Mouse (Mus musculus): ENCODE data around the gene Fam174a. TPM values are rescaled to one million over a fixed set of nuclear protein-coding genes. Genes with fewer than 3 reads are reported as not detected.

Fam174a gene
- polyA plus RNA-seq (2015; fragmentation: Nextera tagmentation; extraction: Ambion mirVana) = 6.8 and 7.9 TPM in 2 replicates

DNA sequence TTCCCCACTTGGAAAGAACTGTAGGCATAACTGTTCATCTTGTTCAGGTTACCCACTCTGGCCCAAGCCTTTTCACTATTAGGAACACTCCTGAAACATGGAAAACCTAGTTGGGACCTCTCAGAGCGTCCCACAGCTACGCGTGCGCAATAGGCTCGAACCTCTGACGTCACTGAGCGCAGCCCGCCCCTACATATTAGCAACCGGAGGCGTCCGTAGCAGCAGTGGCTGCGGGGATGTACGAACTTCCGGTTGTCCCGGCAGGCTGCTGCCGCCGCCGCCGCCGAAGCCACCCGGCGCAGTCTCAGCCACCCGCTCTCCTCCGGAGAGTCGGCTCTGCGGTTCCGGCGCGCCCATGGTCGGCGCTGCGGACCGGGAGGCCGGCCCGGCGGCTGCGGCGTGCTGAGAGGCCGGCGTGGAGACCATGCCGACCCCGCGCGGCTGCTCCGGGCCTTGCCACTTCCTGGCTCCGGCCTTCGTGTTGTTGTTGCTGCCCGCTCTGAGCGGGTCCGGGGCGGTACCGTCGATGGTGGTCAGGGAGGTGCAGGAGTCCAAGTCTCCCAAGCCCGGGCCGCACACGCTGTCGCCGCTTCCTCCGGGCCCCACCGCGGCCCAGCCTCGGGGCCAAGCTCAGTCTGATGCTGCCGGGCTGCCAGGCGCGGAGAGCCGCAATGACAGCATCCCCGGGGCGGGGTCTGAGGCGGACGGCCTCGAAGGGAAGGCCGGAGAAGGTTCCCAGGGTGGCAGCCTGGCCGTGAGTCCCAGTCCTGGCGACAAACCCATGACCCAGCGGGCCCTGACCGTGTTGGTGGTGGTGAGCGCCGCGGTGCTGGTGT, at the start of gene Fam174a:
Fam174a (plus strand) TSS at position 231 of the 836 bp plus-strand sequence.
- peak within 1 kb of the TSS; percentile 92 for H3K4me2 ChIP-seq
- H3K27ac ChIP-seq (replicated peaks) = peak within 1 kb of the TSS; percentile 69
- peaks cover 8% of the 10 kb centered on the region for H3K4me1 ChIP-seq (replicated peaks)
- under 1% methylated on average over 79 of the region's 79 CpGs for WGBS (ENCODE audit: insufficient replicate concordance)
- H3K9ac ChIP-seq = peak within 1 kb of the TSS; percentile 77
- H3K27me3 ChIP-seq = no peaks in the 10 kb centered on the region
- ATAC-seq (ENCODE audit: insufficient read depth) = peak; percentile 97
- peak within 1 kb of the TSS; percentile 79 for H3K4me3 ChIP-seq (replicated peaks)
- H3K9me3 ChIP-seq (replicated peaks) = no peaks in the 10 kb centered on the region
- H3K36me3 ChIP-seq (replicated peaks) = no peaks in the 10 kb centered on the region

GRCm38 (mm10) chr1:95263843-95264242, 49.6 kb upstream of the Fam174a start:
- H3K27ac ChIP-seq (replicated peaks) = no peak overlapping the region
- WGBS (ENCODE audit: insufficient replicate concordance) = 45% methylated on average over 2 of the region's 2 CpGs
- no peaks in the 10 kb centered on the region for H3K9me3 ChIP-seq (replicated peaks)
- H3K27me3 ChIP-seq = no peaks in the 10 kb centered on the region
- no peaks in the 10 kb centered on the region for H3K36me3 ChIP-seq (replicated peaks)
- no peak overlapping the region for H3K4me2 ChIP-seq
- ATAC-seq (ENCODE audit: insufficient read depth) = no peak
- H3K4me1 ChIP-seq (replicated peaks) = no peaks in the 10 kb centered on the region
- no peak overlapping the region for H3K9ac ChIP-seq
- no peak overlapping the region for H3K4me3 ChIP-seq (replicated peaks)

DNA sequence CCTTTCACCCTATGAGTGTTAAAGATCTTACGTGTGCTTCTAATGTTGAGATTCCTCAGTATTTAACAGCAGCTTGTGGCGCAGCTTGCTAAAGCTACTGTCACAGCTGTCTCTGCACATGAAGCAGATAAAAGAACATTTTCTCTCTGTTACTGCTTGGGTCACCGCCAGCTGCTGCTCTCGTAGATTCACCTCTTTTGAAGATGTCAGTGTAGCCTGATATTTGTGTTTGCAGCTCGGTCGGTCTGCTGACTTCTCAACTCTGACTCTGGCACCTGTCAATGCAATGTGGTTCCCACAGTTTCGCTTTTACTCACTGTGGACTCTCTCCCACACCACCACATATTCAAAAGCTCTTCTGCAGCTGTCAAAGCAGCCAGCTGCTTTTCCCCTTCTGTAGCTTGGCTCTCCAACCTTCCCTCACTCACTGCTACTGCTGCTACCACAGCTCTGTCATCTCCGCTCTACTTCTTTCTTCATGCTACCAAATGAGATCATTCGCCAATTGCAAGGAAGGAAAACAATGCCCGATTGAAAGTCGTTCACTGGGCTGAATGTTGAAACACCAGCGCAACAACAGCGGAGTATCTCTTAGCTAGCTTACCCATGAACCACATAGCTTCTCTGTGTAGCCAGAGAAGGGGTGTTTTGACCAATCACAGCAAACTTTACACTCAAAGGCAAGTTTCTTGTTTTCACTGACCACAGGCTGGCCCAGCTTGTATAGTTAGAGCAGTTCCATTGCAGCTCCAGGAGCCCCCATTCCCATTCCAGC, 45.3 kb upstream of the Fam174a start:
- H3K9ac ChIP-seq = no peak overlapping the region
- no peaks in the 10 kb centered on the region for H3K27me3 ChIP-seq
- H3K4me3 ChIP-seq (replicated peaks) = no peak overlapping the region
- ATAC-seq (ENCODE audit: insufficient read depth) = no peak
- no peak overlapping the region for H3K4me2 ChIP-seq
- H3K4me1 ChIP-seq (replicated peaks) = no peaks in the 10 kb centered on the region
- H3K9me3 ChIP-seq (replicated peaks) = no peaks in the 10 kb centered on the region
- no peak overlapping the region for H3K27ac ChIP-seq (replicated peaks)
- no peaks in the 10 kb centered on the region for H3K36me3 ChIP-seq (replicated peaks)
- 63% methylated on average over 13 of the region's 13 CpGs for WGBS (ENCODE audit: insufficient replicate concordance)

GRCm38 (mm10) chr1:95273321-95273720, 40.1 kb upstream of the Fam174a start:
- Histone ChIP-seq H3K4me2 (no peak overlapping the region), H3K9ac (no peak overlapping the region), H3K4me3 (replicated peaks) (no peak overlapping the region), H3K27ac (replicated peaks) (no peak overlapping the region), H3K36me3 (replicated peaks) (no peaks in the 10 kb centered on the region), H3K9me3 (replicated peaks) (no peaks in the 10 kb centered on the region), H3K27me3 (no peaks in the 10 kb centered on the region), H3K4me1 (replicated peaks) (no peaks in the 10 kb centered on the region)
- ATAC-seq (ENCODE audit: insufficient read depth) = no peak
- WGBS (ENCODE audit: insufficient replicate concordance) = 29% methylated on average over 1 of the region's 1 CpGs

GRCm38 (mm10) chr1:95308324-95308723, 5.1 kb upstream of the Fam174a start:
- no peak overlapping the region for H3K4me2 ChIP-seq
- no peak overlapping the region for H3K9ac ChIP-seq
- H3K36me3 ChIP-seq (replicated peaks) = no peaks in the 10 kb centered on the region
- H3K27ac ChIP-seq (replicated peaks) = no peak overlapping the region
- no peaks in the 10 kb centered on the region for H3K4me1 ChIP-seq (replicated peaks)
- no peak overlapping the region for H3K4me3 ChIP-seq (replicated peaks)
- 41% methylated on average over 5 of the region's 5 CpGs for WGBS (ENCODE audit: insufficient replicate concordance)
- no peak for ATAC-seq (ENCODE audit: insufficient read depth)
- no peaks in the 10 kb centered on the region for H3K27me3 ChIP-seq
- no peaks in the 10 kb centered on the region for H3K9me3 ChIP-seq (replicated peaks)

- ATAC-seq (ENCODE audit: insufficient read depth) = no peak
- WGBS (ENCODE audit: insufficient replicate concordance) = under 1% methylated on average over 6 of the region's 6 CpGs
Observed at GRCm38 (mm10) chr1:95314229-95314555, 769 bp downstream of the Fam174a start.

GRCm38 (mm10) chr1:95315981-95316380, 2.6 kb downstream of the Fam174a start:
- 65% methylated on average over 6 of the region's 6 CpGs for WGBS (ENCODE audit: insufficient replicate concordance)
- no peaks in the 10 kb centered on the region for H3K36me3 ChIP-seq (replicated peaks)
- ATAC-seq (ENCODE audit: insufficient read depth) = no peak

More at GRCm38 (mm10) chr1:95314229-95314555, 769 bp downstream of the Fam174a start:
- H3K4me3 ChIP-seq (replicated peaks) = peak overlapping the region; percentile 79
- no peaks in the 10 kb centered on the region for H3K9me3 ChIP-seq (replicated peaks)
- no peaks in the 10 kb centered on the region for H3K27me3 ChIP-seq
- H3K27ac ChIP-seq (replicated peaks) = peak overlapping the region; percentile 69; the same call in 1 of the 2 replicates
- H3K4me2 ChIP-seq = peak overlapping the region; percentile 92
- no peaks in the 10 kb centered on the region for H3K36me3 ChIP-seq (replicated peaks)
- H3K4me1 ChIP-seq (replicated peaks) = peaks cover 8% of the 10 kb centered on the region
- peak overlapping the region; percentile 77 for H3K9ac ChIP-seq

GRCm38 (mm10) chr1:95322219-95322618, 8.8 kb downstream of the Fam174a start:
- H3K27ac ChIP-seq (replicated peaks) = no peak overlapping the region
- no peaks in the 10 kb centered on the region for H3K4me1 ChIP-seq (replicated peaks)
- no peak overlapping the region for H3K4me2 ChIP-seq
- no peak for ATAC-seq (ENCODE audit: insufficient read depth)
- H3K36me3 ChIP-seq (replicated peaks) = 0 out of 2 replicates have a peak, but pooled peaks cover 2% of the 10 kb centered on the region
- H3K9ac ChIP-seq = no peak overlapping the region
- 74% methylated on average over 2 of the region's 2 CpGs for WGBS (ENCODE audit: insufficient replicate concordance)
- no peaks in the 10 kb centered on the region for H3K9me3 ChIP-seq (replicated peaks)
- no peaks in the 10 kb centered on the region for H3K27me3 ChIP-seq
- H3K4me3 ChIP-seq (replicated peaks) = no peak overlapping the region

More at GRCm38 (mm10) chr1:95315981-95316380, 2.6 kb downstream of the Fam174a start:
- Histone ChIP-seq H3K27ac (replicated peaks) (no peak overlapping the region), H3K27me3 (no peaks in the 10 kb centered on the region), H3K4me1 (replicated peaks) (peaks cover 8% of the 10 kb centered on the region), H3K9me3 (replicated peaks) (no peaks in the 10 kb centered on the region), H3K9ac (no peak overlapping the region), H3K4me2 (no peak overlapping the region), H3K4me3 (replicated peaks) (no peak overlapping the region)

- no peak overlapping the region for H3K9ac ChIP-seq
- ATAC-seq (ENCODE audit: insufficient read depth) = no peak
- WGBS (ENCODE audit: insufficient replicate concordance) = 63% methylated on average over 7 of the region's 7 CpGs
Observed at GRCm38 (mm10) chr1:95323004-95323403, 9.6 kb downstream of the Fam174a start.

DNA sequence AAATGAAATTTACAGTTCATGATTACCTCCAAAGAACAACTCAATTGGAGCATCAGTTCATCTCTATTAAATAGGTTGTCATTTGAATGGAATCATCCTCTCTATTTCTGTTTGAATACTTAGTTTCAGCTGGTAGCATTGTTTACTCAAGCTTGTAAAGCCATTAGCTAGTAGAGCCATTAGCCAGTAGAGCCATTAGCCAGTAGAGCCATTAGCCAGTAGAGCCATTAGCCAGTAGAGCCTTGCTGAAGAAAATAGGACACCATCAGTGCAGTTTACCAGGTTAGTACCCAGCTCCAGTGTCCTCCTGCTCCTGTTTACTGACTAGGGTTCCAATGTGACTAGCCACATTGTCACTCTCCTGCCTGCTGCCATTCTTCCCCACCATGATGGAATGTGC, 13.4 kb downstream of the Fam174a start:
- Histone ChIP-seq H3K36me3 (replicated peaks) (0 out of 2 replicates have a peak, but pooled peaks cover 2% of the 10 kb centered on the region), H3K9me3 (replicated peaks) (no peaks in the 10 kb centered on the region), H3K27me3 (no peaks in the 10 kb centered on the region), H3K9ac (no peak overlapping the region), H3K4me3 (replicated peaks) (no peak overlapping the region), H3K4me1 (replicated peaks) (no peaks in the 10 kb centered on the region), H3K4me2 (no peak overlapping the region), H3K27ac (replicated peaks) (no peak overlapping the region)
- ATAC-seq (ENCODE audit: insufficient read depth) = no peak

More at GRCm38 (mm10) chr1:95323004-95323403, 9.6 kb downstream of the Fam174a start:
- Histone ChIP-seq H3K27ac (replicated peaks) (no peak overlapping the region), H3K9me3 (replicated peaks) (no peaks in the 10 kb centered on the region), H3K4me3 (replicated peaks) (no peak overlapping the region), H3K27me3 (no peaks in the 10 kb centered on the region), H3K4me1 (replicated peaks) (no peaks in the 10 kb centered on the region), H3K4me2 (no peak overlapping the region), H3K36me3 (replicated peaks) (0 out of 2 replicates have a peak, but pooled peaks cover 2% of the 10 kb centered on the region)

- Histone ChIP-seq H3K36me3 (replicated peaks) (no peaks in the 10 kb centered on the region), H3K9me3 (replicated peaks) (no peaks in the 10 kb centered on the region), H3K27ac (replicated peaks) (no peak overlapping the region), H3K4me3 (replicated peaks) (no peak overlapping the region), H3K9ac (no peak overlapping the region), H3K4me2 (no peak overlapping the region), H3K27me3 (no peaks in the 10 kb centered on the region), H3K4me1 (replicated peaks) (no peaks in the 10 kb centered on the region)
- no peak for ATAC-seq (ENCODE audit: insufficient read depth)
Observed at GRCm38 (mm10) chr1:95339618-95340017, 26.2 kb downstream of the Fam174a start.

Data from liver, embryonic 15.5 days (tissue).